Mouse (Mus musculus) testis, adult 2 months (tissue): ENCODE measurements around the gene Gm5767.

Experiments used
- CTCF ChIP-seq: fragments of 200-500 bp; IDR thresholded peaks from 2 replicates; pipeline ENCODE4 v1.5.1; 2012; ENCODE audit warnings: low read depth, mild to moderate bottlenecking, inconsistent platforms, low read length, moderate library complexity; ENCODE audit not compliant: control insufficient read depth, insufficient read depth, insufficient replicate concordance
- POLR2A ChIP-seq: fragments of 200-500 bp; IDR thresholded peaks from 2 replicates; pipeline ENCODE4 v1.6.1; 2012; ENCODE audit warnings: low read depth, mild to moderate bottlenecking, inconsistent platforms, low read length, moderate library complexity; ENCODE audit not compliant: control insufficient read depth

DNA sequence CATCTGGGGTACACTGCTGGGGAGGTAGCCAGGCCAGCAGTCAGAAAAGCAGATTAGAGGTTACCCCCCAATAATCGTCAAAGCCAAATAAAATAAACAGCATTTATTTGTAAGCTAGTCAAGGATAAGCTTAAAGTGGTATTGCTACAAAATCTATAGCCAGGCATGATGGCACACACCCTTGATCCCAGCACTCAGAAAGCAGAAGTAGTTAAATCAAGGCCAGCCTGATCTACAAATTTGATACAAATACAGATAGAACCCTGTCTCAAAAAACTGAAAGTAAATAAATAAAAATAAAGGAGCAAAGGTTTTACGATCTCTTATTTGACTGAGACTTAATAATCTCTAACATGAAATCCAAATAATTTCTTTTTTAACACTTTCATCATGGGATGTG, 45.2 kb downstream of the Gm5767 start:
- TF ChIP-seq CTCF (no peak), POLR2A (no peak)
